Mouse (Mus musculus): ENCODE measurements at regions not wholly inside any gene's neighbourhood (a gene's known extent, or its start where the extent isn't known, plus 50 kb on each side); places are given as distances from the start of the nearest gene placed in this dataset.

DNA sequence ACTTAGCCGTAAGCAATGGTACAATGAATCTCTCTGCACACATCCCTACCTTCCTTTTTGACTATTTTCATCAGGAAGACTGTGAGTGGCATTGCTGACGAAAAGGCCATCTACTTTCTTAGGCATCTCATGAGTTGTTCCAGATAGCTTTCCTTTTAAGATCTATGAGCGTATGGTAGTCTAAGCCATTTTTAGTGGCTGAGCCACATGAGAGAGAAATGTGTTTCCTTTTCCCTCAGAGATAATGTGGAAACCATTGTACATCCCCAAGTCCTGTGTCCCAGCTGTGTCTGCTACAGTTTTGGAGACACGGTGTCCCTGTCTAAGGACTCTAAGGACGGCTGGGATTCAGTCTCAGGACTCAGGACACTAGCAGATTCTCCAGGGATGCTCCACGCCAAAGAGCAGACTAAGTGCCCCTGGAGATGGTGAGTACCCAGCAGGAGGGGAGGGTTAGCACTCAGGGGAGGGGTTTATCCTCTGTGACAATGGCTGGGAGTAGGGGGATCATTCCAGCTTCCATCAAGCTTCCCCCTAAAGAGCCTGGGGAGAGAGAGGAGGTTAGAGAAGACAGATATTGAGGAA lies 199.0 kb downstream of the Cdca7 start:
- Histone ChIP-seq H3K4me1 (replicated peaks; ENCODE audit: control insufficient read depth, insufficient read depth, low read length) (0 out of 2 replicates have a peak, but pooled peaks cover 4% of the 10 kb centered on the region), H3K27ac (ENCODE audit: low read depth, low read length) (no peak overlapping the region), H3K4me3 (ENCODE audit: low read depth, low read length) (no peak overlapping the region), H3K9me3 (ENCODE audit: control insufficient read depth, low read length) (no peaks in the 10 kb centered on the region), H3K36me3 (ENCODE audit: control insufficient read depth, insufficient read depth, low read length) (no peaks in the 10 kb centered on the region), H3K27me3 (ENCODE audit: control insufficient read depth, insufficient read depth, low read length) (no peaks in the 10 kb centered on the region), H3K4me2 (ENCODE audit: low read depth, low read length, severe bottlenecking) (no peak overlapping the region), H3K9ac (ENCODE audit: low read length) (no peak overlapping the region)
- 49% methylated on average over 6 of the region's 6 CpGs for WGBS
- ATAC-seq (replicated peaks; ENCODE audit: low FRiP score) (no peak), DNase-seq (ENCODE audit: low spot score) (no peak)

DNA sequence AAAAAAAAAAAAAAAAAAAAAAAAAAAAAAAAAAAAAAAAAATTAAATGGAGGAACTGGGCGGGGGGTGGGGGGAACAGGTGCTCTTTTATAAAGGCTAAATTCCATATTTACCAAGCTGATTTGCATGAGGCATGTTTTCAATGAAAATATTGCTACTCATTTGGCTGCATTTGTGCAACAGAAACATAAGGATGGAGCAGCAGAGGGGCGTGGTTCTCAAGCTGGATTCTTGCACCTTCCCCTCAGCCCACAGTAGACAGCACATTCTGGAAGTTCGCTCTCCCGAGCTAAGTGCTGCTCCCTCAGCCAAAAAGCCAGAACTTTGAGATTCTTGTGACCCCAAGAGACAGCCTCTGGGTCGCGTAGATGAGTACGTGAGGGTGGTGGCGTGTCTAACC lies 201.8 kb downstream of the Cdca7 start:
- Histone ChIP-seq H3K27me3 (ENCODE audit: control insufficient read depth, insufficient read depth, low read length) (no peaks in the 10 kb centered on the region), H3K9me3 (ENCODE audit: control insufficient read depth, low read length) (no peaks in the 10 kb centered on the region), H3K27ac (ENCODE audit: low read depth, low read length) (no peak overlapping the region), H3K4me1 (replicated peaks; ENCODE audit: control insufficient read depth, insufficient read depth, low read length) (0 out of 2 replicates have a peak, but pooled peaks cover 4% of the 10 kb centered on the region), H3K9ac (ENCODE audit: low read length) (no peak overlapping the region), H3K4me2 (ENCODE audit: low read depth, low read length, severe bottlenecking) (no peak overlapping the region), H3K36me3 (ENCODE audit: control insufficient read depth, insufficient read depth, low read length) (no peaks in the 10 kb centered on the region), H3K4me3 (ENCODE audit: low read depth, low read length) (no peak overlapping the region)
- DNase-seq (ENCODE audit: low spot score) (no peak), ATAC-seq (replicated peaks; ENCODE audit: low FRiP score) (no peak)
- WGBS: 94% methylated on average over 8 of the region's 8 CpGs

DNA sequence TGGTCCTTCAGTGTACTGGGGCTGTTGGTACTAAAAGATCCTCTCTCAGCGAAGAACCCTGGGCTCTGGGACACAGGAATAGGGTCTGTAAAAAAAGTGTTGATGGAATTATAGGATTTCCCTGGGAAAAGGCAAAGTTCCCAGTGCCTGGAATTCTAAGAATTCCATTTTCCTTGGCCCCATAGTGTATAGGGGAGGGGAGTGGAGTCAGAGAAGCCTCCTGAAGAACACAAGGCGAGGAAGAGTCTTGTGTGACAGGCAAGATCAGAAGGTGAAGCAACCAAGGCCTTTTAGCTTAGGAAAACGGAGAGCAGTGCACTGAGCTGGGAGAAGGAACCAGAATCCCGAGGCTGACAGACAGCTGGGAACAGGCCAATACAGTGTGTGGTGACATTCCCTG lies 212.1 kb downstream of the Cdca7 start:
- no peak overlapping the region for H3K9ac ChIP-seq (ENCODE audit: low read length)
- H3K4me1 ChIP-seq (replicated peaks; ENCODE audit: control insufficient read depth, insufficient read depth, low read length): no peaks in the 10 kb centered on the region
- 68% methylated on average over 4 of the region's 4 CpGs for WGBS
- no peak overlapping the region for H3K4me3 ChIP-seq (ENCODE audit: low read depth, low read length)
- no peak overlapping the region for H3K27ac ChIP-seq (ENCODE audit: low read depth, low read length)
- H3K27me3 ChIP-seq (ENCODE audit: control insufficient read depth, insufficient read depth, low read length): no peaks in the 10 kb centered on the region
- H3K36me3 ChIP-seq (ENCODE audit: control insufficient read depth, insufficient read depth, low read length): no peaks in the 10 kb centered on the region
- no peak overlapping the region; the same call in 1 of the 2 replicates for H3K4me2 ChIP-seq (ENCODE audit: low read depth, low read length, severe bottlenecking)
- DNase-seq (ENCODE audit: low spot score) (no peak), ATAC-seq (replicated peaks; ENCODE audit: low FRiP score) (no peak)
- no peaks in the 10 kb centered on the region for H3K9me3 ChIP-seq (ENCODE audit: control insufficient read depth, low read length)

DNA sequence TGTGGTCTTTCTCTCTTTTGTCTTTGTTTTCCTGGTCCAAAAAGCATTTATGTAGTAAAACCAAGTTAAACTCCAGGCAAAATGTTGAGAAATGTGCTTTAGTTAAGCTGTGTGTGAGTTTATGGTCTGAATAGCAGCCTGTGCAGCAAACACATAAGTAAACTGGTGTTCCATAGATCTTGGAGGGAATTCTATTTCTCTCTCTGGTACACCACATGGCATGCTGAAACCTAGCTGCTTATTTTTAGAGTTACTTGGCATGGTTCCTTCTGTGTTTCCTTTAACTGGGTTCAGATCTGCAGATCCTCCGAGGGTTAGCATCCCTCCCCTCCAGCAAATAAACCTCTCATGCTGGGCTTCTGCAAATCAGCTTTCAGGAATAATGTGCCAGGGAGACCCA lies 225.1 kb downstream of the Cdca7 start:
- ATAC-seq (replicated peaks; ENCODE audit: low FRiP score): no peak
- H3K9me3 ChIP-seq (ENCODE audit: control insufficient read depth, low read length): no peaks in the 10 kb centered on the region
- H3K4me2 ChIP-seq (ENCODE audit: low read depth, low read length, severe bottlenecking): no peak overlapping the region
- WGBS: 53% methylated on average over 1 of the region's 1 CpGs
- H3K36me3 ChIP-seq (ENCODE audit: control insufficient read depth, insufficient read depth, low read length): no peaks in the 10 kb centered on the region
- H3K27ac ChIP-seq (ENCODE audit: low read depth, low read length): no peak overlapping the region
- H3K27me3 ChIP-seq (ENCODE audit: control insufficient read depth, insufficient read depth, low read length): no peaks in the 10 kb centered on the region
- no peak for DNase-seq (ENCODE audit: low spot score)
- H3K4me3 ChIP-seq (ENCODE audit: low read depth, low read length): no peak overlapping the region
- no peak overlapping the region for H3K9ac ChIP-seq (ENCODE audit: low read length)
- no peaks in the 10 kb centered on the region for H3K4me1 ChIP-seq (replicated peaks; ENCODE audit: control insufficient read depth, insufficient read depth, low read length)

- H3K4me1 ChIP-seq (replicated peaks; ENCODE audit: control insufficient read depth, insufficient read depth, low read length): no peaks in the 10 kb centered on the region
- no peaks in the 10 kb centered on the region for H3K36me3 ChIP-seq (ENCODE audit: control insufficient read depth, insufficient read depth, low read length)
- no peak overlapping the region for H3K4me3 ChIP-seq (ENCODE audit: low read depth, low read length)
- H3K27ac ChIP-seq (ENCODE audit: low read depth, low read length): no peak overlapping the region
- no peak overlapping the region for H3K4me2 ChIP-seq (ENCODE audit: low read depth, low read length, severe bottlenecking)
- no peak for ATAC-seq (replicated peaks; ENCODE audit: low FRiP score)
- no peak for DNase-seq (ENCODE audit: low spot score)
- no peaks in the 10 kb centered on the region for H3K27me3 ChIP-seq (ENCODE audit: control insufficient read depth, insufficient read depth, low read length)
- no peak overlapping the region for H3K9ac ChIP-seq (ENCODE audit: low read length)
- WGBS: 78% methylated on average over 11 of the region's 11 CpGs
- H3K9me3 ChIP-seq (ENCODE audit: control insufficient read depth, low read length): no peaks in the 10 kb centered on the region
Observed at GRCm38 (mm10) chr2:72703238-72703637, 227.3 kb downstream of the Cdca7 start.

DNA sequence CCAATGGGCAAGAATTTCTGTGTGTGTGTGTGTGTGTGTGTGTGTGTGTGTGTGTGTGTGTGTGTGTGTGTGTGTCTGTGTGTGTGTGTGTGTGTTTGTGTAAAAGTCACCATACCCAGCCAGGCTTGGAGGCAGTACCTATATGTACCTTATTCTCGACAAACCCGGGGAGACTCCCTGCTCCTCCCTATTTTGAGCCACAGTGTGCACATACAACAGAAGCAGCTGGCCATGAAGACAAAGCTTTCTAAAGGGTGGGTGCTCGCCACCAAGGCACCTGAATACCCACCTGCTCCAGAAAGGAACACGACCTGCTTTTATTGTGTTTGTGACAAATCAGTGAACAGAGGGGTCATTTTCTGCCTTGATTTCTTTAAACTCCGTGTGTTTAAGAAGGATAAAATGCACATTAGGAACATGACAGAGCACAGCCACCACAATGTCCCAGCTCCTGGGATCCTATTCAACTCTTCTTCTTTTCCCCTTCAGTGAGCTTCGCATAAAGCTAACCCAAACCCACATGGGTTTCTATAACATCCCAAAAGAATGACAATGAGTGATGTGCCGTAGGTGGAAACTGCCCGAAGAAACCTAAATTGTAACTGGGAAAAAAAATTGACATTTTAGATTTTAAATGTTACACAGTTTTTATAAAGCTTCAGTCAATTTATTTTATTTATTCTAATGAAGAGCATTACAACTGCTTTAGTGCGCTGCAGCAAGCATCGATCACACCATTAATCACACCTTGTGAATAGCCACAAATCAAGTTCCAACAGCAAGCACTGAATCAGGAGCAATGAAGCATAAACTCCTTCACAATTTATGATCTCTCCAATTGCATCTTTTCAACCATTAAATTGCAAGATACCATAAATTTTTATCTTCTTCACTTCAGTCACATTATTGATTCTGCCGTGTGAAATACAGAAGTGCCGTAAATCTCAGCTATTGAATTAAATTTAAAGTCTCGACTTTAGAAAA lies 232.0 kb downstream of the Cdca7 start:
- ATAC-seq (replicated peaks; ENCODE audit: low FRiP score) (no peak), DNase-seq (ENCODE audit: low spot score) (no peak)
- Histone ChIP-seq H3K4me2 (ENCODE audit: low read depth, low read length, severe bottlenecking) (no peak overlapping the region), H3K4me1 (replicated peaks; ENCODE audit: control insufficient read depth, insufficient read depth, low read length) (no peaks in the 10 kb centered on the region), H3K9me3 (ENCODE audit: control insufficient read depth, low read length) (no peaks in the 10 kb centered on the region), H3K36me3 (ENCODE audit: control insufficient read depth, insufficient read depth, low read length) (no peaks in the 10 kb centered on the region), H3K27me3 (ENCODE audit: control insufficient read depth, insufficient read depth, low read length) (no peaks in the 10 kb centered on the region), H3K27ac (ENCODE audit: low read depth, low read length) (no peak overlapping the region), H3K9ac (ENCODE audit: low read length) (no peak overlapping the region), H3K4me3 (ENCODE audit: low read depth, low read length) (no peak overlapping the region)
- WGBS: 73% methylated on average over 13 of the region's 13 CpGs

- H3K9ac ChIP-seq (ENCODE audit: low read length): no peak overlapping the region
- DNase-seq (ENCODE audit: low spot score) (no peak), ATAC-seq (replicated peaks; ENCODE audit: low FRiP score) (no peak)
- no peak overlapping the region for H3K27ac ChIP-seq (ENCODE audit: low read depth, low read length)
- H3K9me3 ChIP-seq (ENCODE audit: control insufficient read depth, low read length): no peaks in the 10 kb centered on the region
- no peaks in the 10 kb centered on the region for H3K36me3 ChIP-seq (ENCODE audit: control insufficient read depth, insufficient read depth, low read length)
- no peak overlapping the region for H3K4me2 ChIP-seq (ENCODE audit: low read depth, low read length, severe bottlenecking)
- WGBS: 86% methylated on average over 4 of the region's 4 CpGs
- H3K27me3 ChIP-seq (ENCODE audit: control insufficient read depth, insufficient read depth, low read length): no peaks in the 10 kb centered on the region
- no peak overlapping the region for H3K4me3 ChIP-seq (ENCODE audit: low read depth, low read length)
- peaks cover 2% of the 10 kb centered on the region; the same call in 1 of the 2 replicates for H3K4me1 ChIP-seq (replicated peaks; ENCODE audit: control insufficient read depth, insufficient read depth, low read length)
Observed at GRCm38 (mm10) chr2:72716931-72717330, 241.0 kb downstream of the Cdca7 start.

DNA sequence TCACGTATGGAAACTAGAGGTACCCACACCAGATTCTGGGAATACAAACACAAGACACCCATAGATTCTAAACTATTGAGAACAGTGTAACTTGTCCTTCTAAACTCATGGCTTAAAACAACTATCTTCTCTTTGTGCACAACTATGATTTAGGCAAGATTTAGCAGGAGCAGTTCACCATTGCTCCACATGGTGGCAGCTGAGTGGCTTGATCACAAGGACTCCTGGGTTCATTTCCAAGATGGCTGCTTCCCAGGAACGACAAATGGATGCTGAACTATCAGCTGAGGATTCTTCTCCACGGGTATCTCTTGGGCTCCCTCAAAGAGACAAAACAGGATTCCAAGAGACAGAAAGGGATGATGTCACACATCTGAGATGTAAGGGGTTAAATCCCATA lies 251.5 kb downstream of the Sp3 start:
- 58% methylated on average over 3 of the region's 3 CpGs for WGBS
- H3K9me3 ChIP-seq (ENCODE audit: control insufficient read depth, low read length): no peaks in the 10 kb centered on the region
- no peaks in the 10 kb centered on the region for H3K36me3 ChIP-seq (ENCODE audit: control insufficient read depth, insufficient read depth, low read length)
- no peak for ATAC-seq (replicated peaks; ENCODE audit: low FRiP score)
- no peak for DNase-seq (ENCODE audit: low spot score)
- no peak overlapping the region for H3K4me3 ChIP-seq (ENCODE audit: low read depth, low read length)
- no peak overlapping the region for H3K9ac ChIP-seq (ENCODE audit: low read length)
- no peak overlapping the region for H3K27ac ChIP-seq (ENCODE audit: low read depth, low read length)
- no peaks in the 10 kb centered on the region for H3K27me3 ChIP-seq (ENCODE audit: control insufficient read depth, insufficient read depth, low read length)
- no peak overlapping the region for H3K4me2 ChIP-seq (ENCODE audit: low read depth, low read length, severe bottlenecking)
- H3K4me1 ChIP-seq (replicated peaks; ENCODE audit: control insufficient read depth, insufficient read depth, low read length): no peaks in the 10 kb centered on the region

Measured in forebrain, embryonic 11.5 days (tissue).